Mouse (Mus musculus) small intestine, adult 2 months (tissue): ENCODE results near the gene E2f3. TPM values are rescaled to one million over a fixed set of nuclear protein-coding genes. Genes with fewer than 3 reads are reported as not detected.

ENCODE experiments used
- H3K27ac ChIP-seq: fragments of 200-500 bp; 2 replicates; pipeline ENCODE4 v1.5.1; 2012; ENCODE audit warnings: low read depth, low read length, control low read depth, inconsistent platforms; ENCODE audit not compliant: insufficient read depth
- H3K27me3 ChIP-seq: fragments of 200-500 bp; 2 replicates; pipeline ENCODE4 v1.6.1; 2012; ENCODE audit warnings: mild to moderate bottlenecking, moderate library complexity, low read length, inconsistent platforms; ENCODE audit not compliant: control insufficient read depth, insufficient read depth
- H3K36me3 ChIP-seq: fragments of 200-500 bp; 2 replicates; pipeline ENCODE4 v1.6.1; 2012; ENCODE audit warnings: mild to moderate bottlenecking, low read length, control low read depth, inconsistent platforms; ENCODE audit not compliant: control insufficient read depth, insufficient read depth
- H3K4me1 ChIP-seq: fragments of 200-500 bp; 2 replicates; pipeline ENCODE4 v1.6.1; 2012; ENCODE audit warnings: low read length, inconsistent platforms, mixed read lengths; ENCODE audit not compliant: control insufficient read depth, insufficient read depth, insufficient read length
- H3K4me3 ChIP-seq: fragments of 200-500 bp; 2 replicates; pipeline ENCODE4 v1.5.1; 2012; ENCODE audit warnings: low read depth, mild to moderate bottlenecking, control low read depth, inconsistent platforms, low read length, moderate library complexity
- CTCF ChIP-seq: fragments of 200-500 bp; IDR thresholded peaks from 2 replicates; pipeline ENCODE4 v1.5.1; 2012; ENCODE audit warnings: low read depth, mild to moderate bottlenecking, control low read depth, inconsistent platforms, low read length, moderate library complexity, mixed read lengths; ENCODE audit not compliant: insufficient replicate concordance, insufficient read length; ENCODE audit errors: extremely low read depth
- POLR2A ChIP-seq: fragments of 200-500 bp; IDR thresholded peaks from 2 replicates; pipeline ENCODE4 v1.6.1; 2012; ENCODE audit warnings: low read depth, mild to moderate bottlenecking, control low read depth, inconsistent platforms, low read length, moderate library complexity
- WGBS: fragments of 180-500 bp; shearing (Covaris S2); methylation state at CpG from one replicate; pipeline ENCODE4 v1.1.7; 2018; 5-methylcytosine and 5-hydroxymethylcytosine counted together
- polyA plus RNA-seq: library from polyadenylated mRNA; depleted of rRNA; stranded (reverse); fragments of >200 nt; gene quantifications from 2 replicates; pipeline ENCODE4 v1.2.3, GENCODE M21; 2012

Gene E2f3
- polyA plus RNA-seq, 1 experiment = 3.4 TPM

DNA sequence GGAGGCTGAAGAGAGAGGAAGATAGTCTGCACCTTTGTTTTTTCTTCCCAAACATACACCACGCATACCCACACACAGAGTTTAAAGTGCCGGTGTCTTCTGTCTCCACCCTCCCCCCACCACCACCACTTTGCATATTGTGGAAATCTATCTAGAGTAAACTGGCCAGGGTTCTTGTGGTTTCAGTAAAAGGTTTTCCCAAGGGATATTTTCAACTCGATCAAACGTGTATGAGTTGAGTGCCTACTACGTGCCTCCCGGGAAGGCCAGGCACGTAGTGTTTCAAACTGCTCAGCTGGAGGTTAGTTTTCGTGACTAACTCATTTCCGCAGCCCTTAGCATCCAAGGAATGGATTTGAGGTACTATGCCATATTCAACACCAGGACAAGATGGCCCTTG, 77.9 kb downstream of the E2f3 start:
- Histone ChIP-seq H3K4me3 (no peak overlapping the region), H3K27me3 (no peaks in the 10 kb centered on the region), H3K36me3 (peaks cover 27% of the 10 kb centered on the region), H3K4me1 (no peaks in the 10 kb centered on the region), H3K27ac (no peak overlapping the region)
- no peak for TF ChIP-seq POLR2A
- no peak for TF ChIP-seq CTCF
- 93% methylated on average over 9 of the region's 9 CpGs for WGBS

- WGBS = 93% methylated on average over 10 of the region's 10 CpGs
- TF ChIP-seq CTCF = no peak
- no peak for TF ChIP-seq POLR2A
- Histone ChIP-seq H3K27me3 (no peaks in the 10 kb centered on the region), H3K36me3 (peaks cover 24% of the 10 kb centered on the region), H3K4me1 (no peaks in the 10 kb centered on the region), H3K4me3 (no peak overlapping the region), H3K27ac (no peak overlapping the region)
Observed at GRCm38 (mm10) chr13:29906734-29907133, 79.1 kb downstream of the E2f3 start.

- Histone ChIP-seq H3K27ac (no peak overlapping the region), H3K4me1 (no peaks in the 10 kb centered on the region), H3K36me3 (0 out of 2 replicates have a peak, but pooled peaks cover 2% of the 10 kb centered on the region), H3K4me3 (no peak overlapping the region), H3K27me3 (no peaks in the 10 kb centered on the region)
- WGBS = 87% methylated on average over 1 of the region's 1 CpGs
- TF ChIP-seq POLR2A (no peak), CTCF (no peak)
Observed at GRCm38 (mm10) chr13:29903341-29903740, 82.5 kb downstream of the E2f3 start.

GRCm38 (mm10) chr13:29902676-29903075, 83.2 kb downstream of the E2f3 start:
- no peak for TF ChIP-seq POLR2A
- H3K36me3 ChIP-seq = 0 out of 2 replicates have a peak, but pooled peaks cover 2% of the 10 kb centered on the region
- WGBS = 91% methylated on average over 1 of the region's 1 CpGs
- no peak overlapping the region for H3K4me3 ChIP-seq
- H3K27me3 ChIP-seq = no peaks in the 10 kb centered on the region
- no peaks in the 10 kb centered on the region for H3K4me1 ChIP-seq
- H3K27ac ChIP-seq = no peak overlapping the region

DNA sequence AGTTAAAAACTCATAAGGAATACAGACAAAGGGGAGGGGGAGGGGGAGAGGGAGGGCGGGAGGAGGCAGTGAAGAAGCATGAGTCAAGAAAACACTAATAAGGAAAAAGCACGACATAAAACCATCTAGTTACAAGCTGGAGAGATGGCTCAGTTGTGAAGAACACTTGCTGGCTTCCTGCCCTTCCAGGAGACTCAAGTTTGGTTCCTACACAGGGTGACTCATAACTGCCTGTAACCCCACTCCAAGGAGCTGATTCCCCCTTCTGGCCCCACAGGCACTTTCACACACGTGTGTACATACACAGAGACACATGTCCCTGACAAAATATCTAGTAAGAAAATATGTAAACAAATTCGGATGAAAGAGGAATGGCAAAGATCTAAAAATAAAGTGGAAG, 84.2 kb downstream of the E2f3 start:
- TF ChIP-seq POLR2A (no peak), CTCF (no peak)
- no peak overlapping the region for H3K27ac ChIP-seq
- 50% methylated on average over 4 of the region's 4 CpGs for WGBS

GRCm38 (mm10) chr13:29866780-29867179, 119.1 kb downstream of the E2f3 start:
- Histone ChIP-seq H3K4me1 (no peaks in the 10 kb centered on the region), H3K36me3 (no peaks in the 10 kb centered on the region), H3K4me3 (no peak overlapping the region), H3K27me3 (no peaks in the 10 kb centered on the region), H3K27ac (no peak overlapping the region)
- TF ChIP-seq POLR2A = no peak
- TF ChIP-seq CTCF = no peak
- 38% methylated on average over 3 of the region's 3 CpGs for WGBS

More for the DNA sequence above, 84.2 kb downstream of the E2f3 start:
- Histone ChIP-seq H3K4me1 (no peaks in the 10 kb centered on the region), H3K4me3 (no peak overlapping the region), H3K36me3 (no peaks in the 10 kb centered on the region), H3K27me3 (no peaks in the 10 kb centered on the region)

DNA sequence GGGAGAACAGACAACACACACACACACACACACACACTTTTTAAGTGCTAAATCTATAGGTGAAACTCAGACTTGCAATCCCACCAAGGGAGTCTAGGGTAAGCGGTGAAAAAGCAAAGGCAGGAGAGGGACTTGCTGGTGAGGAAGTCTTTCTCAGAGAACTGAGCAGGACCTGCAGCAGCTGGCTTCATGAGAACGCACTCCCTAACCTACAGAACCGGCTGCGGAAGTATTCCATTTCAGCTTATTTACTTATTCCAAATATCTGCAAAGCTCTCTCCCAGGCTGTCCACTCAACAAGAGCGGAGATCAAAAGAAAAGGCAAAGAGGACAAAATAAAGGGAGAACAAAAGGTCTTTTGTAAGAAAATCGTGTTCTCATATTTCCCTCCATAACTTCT, 121.5 kb downstream of the E2f3 start:
- TF ChIP-seq CTCF (no peak), POLR2A (no peak)
- no peaks in the 10 kb centered on the region for H3K27me3 ChIP-seq
- no peak overlapping the region for H3K27ac ChIP-seq
- 72% methylated on average over 6 of the region's 6 CpGs for WGBS
- no peaks in the 10 kb centered on the region for H3K36me3 ChIP-seq
- H3K4me1 ChIP-seq = no peaks in the 10 kb centered on the region
- H3K4me3 ChIP-seq = no peak overlapping the region

GRCm38 (mm10) chr13:29860087-29860486, 125.8 kb downstream of the E2f3 start:
- no peak for TF ChIP-seq CTCF
- Histone ChIP-seq H3K27ac (no peak overlapping the region), H3K27me3 (no peaks in the 10 kb centered on the region), H3K4me1 (no peaks in the 10 kb centered on the region), H3K36me3 (no peaks in the 10 kb centered on the region), H3K4me3 (no peak overlapping the region)
- WGBS = 50% methylated on average over 2 of the region's 2 CpGs
